Mouse (Mus musculus) monocyte, adult 5-6 weeks (primary cell): ENCODE data around the gene Hsf2. TPM values are rescaled to one million over a fixed set of nuclear protein-coding genes. Genes with fewer than 3 reads are reported as not detected.

Experiments used
- ATAC-seq: fragments of 153-309, 156-312 bp; replicated peaks from 2 replicates; pipeline ENCODE4 v1.8.0; 2017; ENCODE audit warnings: mild to moderate bottlenecking; ENCODE audit not compliant: low TSS enrichment, insufficient number of reproducible peaks, severe bottlenecking, poor library complexity, low FRiP score
- total RNA-seq: library from RNA; stranded (forward); fragments of 200-1000, 200-491, 200-594 nt; gene quantifications from 3 replicates; pipeline ENCODE4 v1.2.3, GENCODE M21; 2017

Hsf2 gene
- 39.7 to 42.5 TPM (median 39.8 TPM) in 3 replicates for total RNA-seq

- peak; percentile 98 for ATAC-seq
These were observed at the start of gene Hsf2 for GRCm38 (mm10) chr10:57485908-57486541. Hsf2 (plus strand) TSS chr10:57486385.

GRCm38 (mm10) chr10:57437898-57438297, 48.3 kb upstream of the Hsf2 start:
- ATAC-seq, result no peak

DNA sequence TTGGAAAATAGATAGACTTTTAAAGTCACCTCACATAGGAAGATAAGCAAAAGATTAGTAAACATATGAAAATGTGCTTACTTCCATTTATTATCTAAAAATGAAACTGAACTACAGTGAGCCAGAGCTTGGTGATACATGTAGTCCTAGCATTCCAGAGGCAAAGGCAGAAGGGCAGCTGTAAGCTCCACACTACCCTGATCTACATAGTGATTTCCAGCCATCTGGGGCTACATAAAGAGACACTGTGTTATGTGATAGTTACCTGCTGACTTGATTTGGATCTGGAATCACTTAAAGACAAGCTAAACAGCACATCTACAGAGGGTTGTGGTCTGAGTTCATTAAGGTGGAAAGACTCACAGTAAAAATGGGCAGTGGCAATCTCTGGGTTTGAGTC, 45.1 kb upstream of the Hsf2 start:
- no peak for ATAC-seq

DNA sequence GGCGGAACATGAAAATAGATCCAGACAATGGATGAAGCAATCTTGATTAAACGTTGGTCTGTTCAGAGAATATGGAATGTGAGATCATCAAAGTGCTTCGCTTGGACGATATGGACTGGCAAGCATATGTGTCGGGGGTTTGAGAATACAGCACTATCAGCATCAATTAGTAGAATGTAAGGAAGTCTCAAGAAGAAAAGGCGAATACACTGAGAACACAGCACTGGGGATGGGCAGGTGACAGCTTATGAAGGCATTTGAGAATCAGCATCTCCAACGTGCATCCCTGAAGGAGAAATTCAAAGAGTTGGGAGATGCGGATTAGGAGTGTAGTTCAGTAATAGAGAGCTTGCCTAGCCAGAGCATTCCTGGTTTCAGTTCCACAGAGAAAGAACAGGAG, 41.8 kb upstream of the Hsf2 start:
- ATAC-seq, result no peak

DNA sequence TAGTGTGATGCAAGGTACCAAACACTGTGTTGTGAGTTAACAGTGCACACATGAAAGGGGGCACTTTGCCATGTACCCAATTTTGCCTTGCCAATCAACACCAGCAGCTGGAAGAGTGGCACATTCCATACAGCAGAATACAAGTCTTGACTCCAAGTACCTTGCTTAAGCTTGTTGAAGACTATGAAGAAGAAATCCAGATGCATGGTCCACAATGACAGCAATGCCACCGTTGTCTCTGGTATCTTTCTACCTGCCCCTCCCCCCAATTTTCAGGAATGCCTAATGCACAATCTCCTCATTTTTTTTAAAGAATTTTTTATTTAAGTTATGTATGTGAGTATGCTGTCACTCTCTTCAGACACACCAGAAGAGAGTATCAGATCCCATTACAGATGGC, 40.5 kb upstream of the Hsf2 start:
- ATAC-seq, result no peak

GRCm38 (mm10) chr10:57447657-57448050, 38.5 kb upstream of the Hsf2 start:
- ATAC-seq, result no peak

DNA sequence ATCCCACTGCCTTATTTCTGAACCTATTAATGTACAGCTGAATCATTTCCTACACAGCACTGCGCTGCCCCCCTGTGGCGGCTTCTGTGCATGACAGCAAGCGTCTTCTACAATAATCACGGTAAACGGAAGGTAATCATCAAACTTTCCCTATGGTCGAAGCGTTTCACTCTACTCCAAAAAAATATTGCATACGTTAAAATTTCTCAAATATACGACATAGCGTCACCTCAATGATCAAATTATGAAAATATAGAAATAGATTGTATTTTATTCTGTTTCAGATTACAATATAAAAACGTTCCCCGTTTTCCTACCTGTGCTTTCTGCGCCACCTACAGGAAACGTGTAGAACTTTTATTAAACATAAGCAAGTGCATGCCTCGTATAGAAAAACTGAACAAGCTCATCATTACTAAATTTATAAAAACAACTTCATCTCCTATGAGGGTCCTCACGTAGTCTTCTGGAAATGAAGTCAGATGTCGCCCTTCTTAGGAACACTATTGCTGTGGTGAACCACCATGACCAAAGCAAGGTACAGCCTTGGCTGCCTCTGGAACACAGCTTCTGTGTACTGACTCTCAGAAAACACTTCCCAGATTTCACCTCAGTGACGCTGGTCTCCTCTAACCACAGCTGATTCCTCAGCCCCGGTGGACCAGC, 38.0 kb upstream of the Hsf2 start:
- 0 out of 2 replicates have a peak, but pooled peaks have one; percentile 64 for ATAC-seq

- ATAC-seq, result peak; percentile 94
These were observed 22.9 kb upstream of the Hsf2 start for GRCm38 (mm10) chr10:57463298-57463697.

DNA sequence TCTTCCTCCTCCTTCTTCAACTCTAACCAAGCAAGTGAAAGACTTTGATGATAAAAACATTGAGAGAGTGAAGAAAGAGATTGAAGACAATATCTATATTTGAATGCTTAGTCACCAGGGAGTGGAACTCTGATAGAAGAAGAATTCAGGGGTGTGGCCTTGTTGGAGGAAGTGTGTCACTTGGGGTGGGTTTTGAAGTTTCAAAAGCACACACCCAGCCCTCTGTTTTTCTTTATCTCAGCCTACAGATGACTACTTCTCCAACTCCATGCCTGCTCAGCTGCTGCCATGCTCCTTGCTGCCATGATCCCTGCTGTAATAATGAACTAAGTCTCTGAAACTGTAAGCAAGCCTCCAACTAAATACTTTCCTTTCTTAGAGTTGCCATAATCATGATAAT, 20.4 kb upstream of the Hsf2 start:
- ATAC-seq, result 0 out of 2 replicates have a peak, but pooled peaks have one; percentile 22

- no peak for ATAC-seq
These were observed 8.9 kb upstream of the Hsf2 start for GRCm38 (mm10) chr10:57477121-57477843.

- ATAC-seq, result no peak
These were observed 4.5 kb upstream of the Hsf2 start for GRCm38 (mm10) chr10:57481717-57482116.

- no peak for ATAC-seq
These were observed 1.4 kb upstream of the Hsf2 start for GRCm38 (mm10) chr10:57484741-57485140.

DNA sequence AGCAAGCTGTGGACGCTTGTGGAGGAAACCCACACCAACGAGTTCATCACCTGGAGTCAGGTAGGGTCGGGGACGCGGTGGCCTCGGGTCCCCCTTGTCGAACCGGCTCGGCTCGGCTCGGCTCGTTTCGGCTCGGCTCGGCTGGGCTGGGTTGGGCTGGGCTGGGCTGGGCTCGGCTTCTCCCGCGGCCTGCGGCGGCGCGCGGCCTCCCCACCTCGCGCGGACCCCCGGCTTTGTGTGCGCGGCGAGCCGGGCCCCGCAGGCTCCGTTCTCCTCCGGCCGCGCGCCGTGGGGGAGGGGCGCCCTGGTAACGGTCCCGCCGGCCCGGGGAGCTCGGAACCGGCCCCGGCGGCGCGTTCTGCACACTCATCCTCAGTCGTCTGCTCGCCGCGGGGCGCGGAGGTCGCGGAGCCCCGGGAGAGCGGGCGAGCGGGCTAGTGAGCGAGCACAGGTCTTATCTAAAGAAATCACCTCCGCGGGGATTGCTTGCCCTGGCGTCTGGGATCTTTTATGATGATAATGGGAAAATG, 422 bp downstream of the Hsf2 start:
- ATAC-seq, result peak; percentile 22; the same call in 1 of the 2 replicates

GRCm38 (mm10) chr10:57487201-57487600, 1.0 kb downstream of the Hsf2 start:
- no peak for ATAC-seq

DNA sequence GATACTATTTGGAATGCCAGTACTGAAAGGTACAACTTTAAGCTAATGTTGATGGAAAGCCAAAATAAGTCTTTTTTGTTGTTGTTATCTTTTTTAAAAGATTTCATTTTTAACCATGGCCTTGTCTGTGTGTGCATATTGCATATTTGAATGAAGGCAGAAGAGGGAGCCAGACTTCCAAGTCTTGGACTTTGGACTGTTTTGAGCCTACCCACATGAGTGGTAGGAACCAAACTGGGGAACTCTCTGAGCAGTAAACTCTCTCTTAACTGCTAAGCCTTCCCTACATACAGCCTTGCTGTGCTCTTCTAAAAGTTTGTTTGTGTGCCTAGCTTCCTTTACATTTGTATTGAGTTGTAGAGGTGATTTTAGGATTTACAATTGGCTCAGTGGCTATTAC, 2.4 kb downstream of the Hsf2 start:
- no peak for ATAC-seq

GRCm38 (mm10) chr10:57492050-57492449, 5.9 kb downstream of the Hsf2 start:
- peak; percentile 97 for ATAC-seq

DNA sequence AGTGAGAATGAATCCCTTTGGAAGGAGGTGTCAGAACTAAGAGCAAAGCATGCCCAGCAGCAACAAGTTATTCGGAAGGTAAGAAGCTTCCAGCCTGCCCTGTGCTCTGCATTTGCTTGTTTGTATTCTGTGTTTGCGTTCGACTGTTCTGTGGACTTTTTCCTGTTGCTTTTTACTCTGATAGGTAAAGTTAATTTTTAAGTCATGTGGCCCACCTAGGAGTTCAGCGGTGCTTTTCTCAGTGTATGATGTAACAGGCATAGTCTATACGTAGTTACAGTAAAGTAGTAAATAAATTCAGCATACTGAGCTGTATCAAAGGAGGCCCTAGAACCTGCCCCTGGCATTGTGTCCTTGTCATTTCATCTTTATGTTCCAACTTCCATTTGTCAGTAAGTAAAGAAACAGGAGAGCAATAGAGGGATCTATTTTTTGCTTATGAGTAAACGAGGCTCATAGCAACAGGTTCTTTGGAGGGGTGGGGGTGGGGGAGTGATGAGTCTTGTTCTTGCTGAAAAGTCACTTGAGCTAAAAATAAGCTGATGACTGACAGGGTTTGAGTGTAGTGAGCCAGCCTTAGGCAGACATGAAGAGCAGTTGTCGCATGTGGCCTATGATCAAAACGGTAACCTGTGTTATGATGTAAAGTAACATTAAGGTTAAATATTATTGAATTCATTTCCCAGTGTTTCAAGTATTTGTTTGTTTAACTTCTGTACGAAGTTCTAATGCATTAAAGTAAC, 13.4 kb downstream of the Hsf2 start:
- no peak for ATAC-seq

DNA sequence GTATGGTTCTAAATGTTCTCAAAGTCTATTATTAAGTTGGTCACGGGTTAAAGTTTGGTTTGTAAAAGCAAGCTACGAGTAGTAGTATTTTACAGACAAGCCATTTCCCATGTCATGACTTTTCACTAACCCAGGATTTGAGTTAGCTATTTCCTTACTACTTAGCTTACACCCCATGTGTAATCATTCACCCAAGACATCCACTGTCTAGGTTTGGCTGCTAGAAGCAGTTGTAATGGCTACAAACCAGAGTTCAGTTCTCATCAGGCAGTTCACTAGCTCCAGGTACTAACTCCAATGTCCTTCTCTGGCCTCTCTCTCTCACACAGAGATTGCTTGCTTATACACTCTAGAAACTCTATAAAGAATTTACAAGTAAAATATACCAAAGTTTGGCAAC, 28.4 kb downstream of the Hsf2 start:
- no peak for ATAC-seq

- ATAC-seq, result no peak
These were observed 29.1 kb downstream of the Hsf2 start for GRCm38 (mm10) chr10:57515278-57515677.
